Mouse (Mus musculus) heart, embryonic 14.5 days (tissue): ENCODE data around the gene Wif1. TPM values are rescaled to one million over a fixed set of nuclear protein-coding genes. Genes with fewer than 3 reads are reported as not detected.

Experiments used
- ATAC-seq: fragments of 200-750 bp; cut with Nextera tagmentation; 2 replicates; pipeline ENCODE4 v1.8.0; 2017; ENCODE audit warnings: low read depth, moderate TSS enrichment; ENCODE audit not compliant: insufficient number of reproducible peaks, insufficient read depth, low FRiP score
- H3K27ac ChIP-seq, 2 experiments: fragments of 200-500 bp in 1 of 2; fragments of 300-500 bp in 1 of 2; sonication (generic) in 1 of 2; replicated peaks in 1 of 2; 2 replicates each; pipeline ENCODE4 v1.5.1; 2012 to 2014; ENCODE audit warnings: low read depth in 2 of 2, low read length in 2 of 2, control low read depth in 1 of 2, mild to moderate bottlenecking in 1 of 2, mixed read lengths in 1 of 2; ENCODE audit not compliant: control insufficient read depth in 1 of 2, insufficient read depth in 1 of 2
- H3K27me3 ChIP-seq: fragments of 300-500 bp; sonication (generic); 2 replicates; pipeline ENCODE4 v1.6.1; 2014; ENCODE audit warnings: mild to moderate bottlenecking, low read length, control low read depth; ENCODE audit not compliant: control insufficient read depth, insufficient read depth
- H3K36me3 ChIP-seq: fragments of 300-500 bp; sonication (generic); 2 replicates; pipeline ENCODE4 v1.6.1; 2014; ENCODE audit warnings: mild to moderate bottlenecking, control low read depth, low read length, mixed read lengths; ENCODE audit not compliant: control insufficient read depth, insufficient read depth
- H3K4me1 ChIP-seq, 2 experiments: fragments of 200-500 bp in 1 of 2; fragments of 300-500 bp in 1 of 2; sonication (generic) in 1 of 2; 2 replicates each; pipeline ENCODE4 v1.6.1; 2012 to 2014; ENCODE audit warnings: low read length in 2 of 2, control low read depth in 1 of 2, mixed read lengths in 1 of 2; ENCODE audit not compliant: control insufficient read depth in 2 of 2, insufficient read depth in 2 of 2
- H3K4me2 ChIP-seq: fragments of 300-500 bp; sonication (generic); 2 replicates; pipeline ENCODE4 v1.6.1; 2014; ENCODE audit warnings: mild to moderate bottlenecking, low read length
- H3K4me3 ChIP-seq, 2 experiments: fragments of 200-500 bp in 1 of 2; fragments of 300-500 bp in 1 of 2; sonication (generic) in 1 of 2; 2 replicates each; pipeline ENCODE4 v1.5.1; 2012 to 2014; ENCODE audit warnings: low read length in 2 of 2, mild to moderate bottlenecking in 2 of 2, control low read depth in 1 of 2, low read depth in 1 of 2, moderate library complexity in 1 of 2; ENCODE audit not compliant: control insufficient read depth in 1 of 2, insufficient read depth in 1 of 2
- H3K9ac ChIP-seq: fragments of 300-500 bp; sonication (generic); 2 replicates; pipeline ENCODE4 v1.6.1; 2014; ENCODE audit warnings: mild to moderate bottlenecking, low read length
- H3K9me3 ChIP-seq: fragments of 300-500 bp; sonication (generic); 2 replicates; pipeline ENCODE4 v1.6.1; 2016; ENCODE audit warnings: low read length, control low read depth; ENCODE audit not compliant: control insufficient read depth
- WGBS: fragments of 180-500 bp; shearing (Covaris S2); extraction: QIAGEN DNeasy Blood & Tissue Kit; methylation state at CpG from one replicate; pipeline ENCODE4 v1.1.7; 2014; 5-methylcytosine and 5-hydroxymethylcytosine counted together
- polyA plus RNA-seq: library from polyadenylated mRNA; unstranded; fragments of >200 nt; fragmentation: Nextera tagmentation; extraction: Ambion mirVana; gene quantifications from 2 replicates; pipeline ENCODE4 v1.2.1, GENCODE M21; 2014

The Wif1 gene
- polyA plus RNA-seq, 1 experiment from 2014 or later: 13.2 TPM

GRCm38 (mm10) chr10:121033128-121033791, 500 bp upstream of the Wif1 start:
- under 1% methylated on average over 25 of the region's 25 CpGs for WGBS
- Histone ChIP-seq H3K27me3 (peaks cover 8% of the 10 kb centered on the region), H3K27ac (no peak overlapping the region), H3K4me3 (peak overlapping the region; percentile 60 to 67), H3K36me3 (no peaks in the 10 kb centered on the region), H3K4me2 (peak overlapping the region; percentile 75), H3K9ac (peak overlapping the region; percentile 63), H3K9me3 (no peaks in the 10 kb centered on the region), H3K4me1 (peaks cover 3 to 7% of the 10 kb centered on the region in 2 experiments)
- peak; percentile 69 for ATAC-seq

GRCm38 (mm10) chr10:121034569-121034947, 798 bp downstream of the Wif1 start:
- Histone ChIP-seq H3K4me2 (peak overlapping the region; percentile 75), H3K9me3 (no peaks in the 10 kb centered on the region), H3K9ac (peak overlapping the region; percentile 63), H3K4me3 (peak overlapping the region; percentile 60 to 67), H3K4me1 (peaks cover 3 to 7% of the 10 kb centered on the region in 2 experiments), H3K27me3 (peaks cover 8% of the 10 kb centered on the region), H3K27ac (no peak overlapping the region), H3K36me3 (no peaks in the 10 kb centered on the region)
- no peak for ATAC-seq
- 24% methylated on average over 5 of the region's 5 CpGs for WGBS

GRCm38 (mm10) chr10:121038556-121039284, 5.0 kb downstream of the Wif1 start:
- Histone ChIP-seq H3K27ac (no peak overlapping the region), H3K4me1 (peaks cover 3 to 7% of the 10 kb centered on the region in 2 experiments), H3K36me3 (no peaks in the 10 kb centered on the region), H3K27me3 (peaks cover 4% of the 10 kb centered on the region), H3K4me3 (no peak overlapping the region), H3K9ac (no peak overlapping the region), H3K9me3 (no peaks in the 10 kb centered on the region), H3K4me2 (no peak overlapping the region)
- 85% methylated on average over 4 of the region's 4 CpGs for WGBS
- no peak for ATAC-seq

- Histone ChIP-seq H3K27ac (no peak overlapping the region), H3K36me3 (no peaks in the 10 kb centered on the region), H3K9ac (no peak overlapping the region), H3K27me3 (no peaks in the 10 kb centered on the region), H3K9me3 (no peaks in the 10 kb centered on the region), H3K4me2 (no peak overlapping the region), H3K4me1 (peaks cover 0 to 4% of the 10 kb centered on the region in 2 experiments; a peak in 3 of 4 replicates), H3K4me3 (no peak overlapping the region)
- no peak for ATAC-seq
- WGBS: 74% methylated on average over 14 of the region's 14 CpGs
Observed at GRCm38 (mm10) chr10:121040911-121041310, 7.2 kb downstream of the Wif1 start.

GRCm38 (mm10) chr10:121047440-121047839, 13.7 kb downstream of the Wif1 start:
- no peaks in the 10 kb centered on the region for H3K36me3 ChIP-seq
- WGBS: 78% methylated on average over 10 of the region's 10 CpGs

GRCm38 (mm10) chr10:121052076-121052475, 18.3 kb downstream of the Wif1 start:
- ATAC-seq: no peak
- H3K4me2 ChIP-seq: no peak overlapping the region
- WGBS: 82% methylated on average over 6 of the region's 6 CpGs
- H3K9me3 ChIP-seq: no peaks in the 10 kb centered on the region
- no peak overlapping the region for H3K27ac ChIP-seq
- no peak overlapping the region for H3K9ac ChIP-seq
- no peaks in the 10 kb centered on the region for H3K36me3 ChIP-seq
- H3K4me3 ChIP-seq: no peak overlapping the region
- peaks cover 4 to 26% of the 10 kb centered on the region in 2 experiments for H3K4me1 ChIP-seq
- H3K27me3 ChIP-seq: no peaks in the 10 kb centered on the region

More at GRCm38 (mm10) chr10:121047440-121047839, 13.7 kb downstream of the Wif1 start:
- no peak for ATAC-seq
- Histone ChIP-seq H3K9me3 (no peaks in the 10 kb centered on the region), H3K27ac (no peak overlapping the region), H3K4me3 (no peak overlapping the region), H3K4me2 (no peak overlapping the region), H3K9ac (no peak overlapping the region), H3K27me3 (no peaks in the 10 kb centered on the region), H3K4me1 (no peaks in the 10 kb centered on the region)

- Histone ChIP-seq H3K27me3 (no peaks in the 10 kb centered on the region), H3K4me1 (peaks cover 4 to 26% of the 10 kb centered on the region in 2 experiments), H3K4me3 (no peak overlapping the region), H3K4me2 (peak overlapping the region; percentile 54), H3K27ac (peak overlapping the region; percentile 91 to 92), H3K36me3 (no peaks in the 10 kb centered on the region), H3K9me3 (no peaks in the 10 kb centered on the region), H3K9ac (no peak overlapping the region; the same call in 1 of the 2 replicates)
- 17% methylated on average over 13 of the region's 13 CpGs for WGBS
- peak; percentile 86 for ATAC-seq
Observed at GRCm38 (mm10) chr10:121055452-121056188, 21.9 kb downstream of the Wif1 start.
